ENCODE assay signal across 8 mouse cellular contexts in the genomic region with DNA sequence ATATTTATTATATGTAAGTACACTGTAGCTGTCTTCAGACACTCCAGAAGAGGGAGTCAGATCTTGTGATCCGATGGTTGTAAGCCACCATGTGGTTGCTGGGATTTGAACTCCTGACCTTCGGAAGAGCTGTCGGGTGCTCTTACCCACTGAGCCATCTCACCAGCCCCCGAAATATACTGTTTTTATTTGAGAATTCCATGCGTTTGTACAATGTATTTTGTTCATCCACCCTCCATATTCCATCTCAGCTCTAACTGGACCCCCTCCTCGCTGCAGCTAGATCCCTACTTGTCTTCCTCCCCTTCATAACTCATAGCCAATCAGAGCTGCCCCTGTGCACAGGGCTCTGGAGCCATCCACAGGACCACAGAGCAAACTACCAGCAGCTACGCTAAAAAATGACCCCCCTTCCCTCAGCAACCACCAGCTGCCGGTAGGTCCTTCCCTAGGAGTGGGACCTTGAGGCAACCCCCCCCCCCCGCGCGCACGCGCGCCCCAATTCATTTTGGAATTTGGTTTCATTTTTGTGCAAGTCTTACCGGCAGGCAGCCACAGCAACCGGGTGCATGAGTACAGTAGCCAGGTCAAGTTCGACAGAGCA. TPM values are rescaled to one million over a fixed set of nuclear protein-coding genes. Genes with fewer than 3 reads are reported as not detected.
DNase-seq lines count a peak whose midpoint lies in the region; ATAC-seq and TF ChIP-seq lines count a peak whose summit lies in the region.

No protein-coding gene starts in this region.

- no peaks in the 10 kb centered on the region for H3K27me3 ChIP-seq in cerebellum, adult 2 months (ENCODE audit: control insufficient read depth, insufficient read depth, low read length)
- H3K27me3 ChIP-seq in liver, embryonic 15.5 days: no peaks in the 10 kb centered on the region
- no peaks in the 10 kb centered on the region for H3K27me3 ChIP-seq in neural tube, embryonic 14.5 days (ENCODE audit: control insufficient read depth, insufficient read depth, low read length)

- peak overlapping the region; percentile 23 for H3K9ac ChIP-seq in liver, embryonic 15.5 days
- no peak overlapping the region for H3K9ac ChIP-seq in neural tube, embryonic 14.5 days (replicated peaks; ENCODE audit: low read depth, low read length)

- no peaks in the 10 kb centered on the region for H3K36me3 ChIP-seq in liver, embryonic 15.5 days (replicated peaks)
- H3K36me3 ChIP-seq in neural tube, embryonic 14.5 days (ENCODE audit: control insufficient read depth, insufficient read depth, low read length): peaks cover 8% of the 10 kb centered on the region

- ATAC-seq in liver, embryonic 15.5 days (ENCODE audit: insufficient read depth): peak; percentile 21
- peak; percentile 48 for ATAC-seq in neural tube, embryonic 14.5 days (ENCODE audit: low read depth)
- ATAC-seq in erythroid progenitor cell, adult 5-6 weeks (replicated peaks; ENCODE audit: low FRiP score, poor library complexity, severe bottlenecking): no peak

- peak overlapping the region; percentile 68 for H3K4me3 ChIP-seq in cerebellum, adult 2 months (replicated peaks; ENCODE audit: insufficient read depth, low read depth, low read length)
- H3K4me3 ChIP-seq in gastrocnemius, adult 2 months: peak overlapping the region; percentile 82
- H3K4me3 ChIP-seq in liver, embryonic 15.5 days (replicated peaks): peak overlapping the region; percentile 61
- peak overlapping the region; percentile 18 for H3K4me3 ChIP-seq in neural tube, embryonic 14.5 days (ENCODE audit: low read depth, low read length)

- H3K4me1 ChIP-seq in cerebellum, adult 2 months (ENCODE audit: control insufficient read depth, insufficient read depth, low read length): no peaks in the 10 kb centered on the region
- H3K4me1 ChIP-seq in liver, embryonic 15.5 days (replicated peaks): peaks cover 11% of the 10 kb centered on the region
- H3K4me1 ChIP-seq in neural tube, embryonic 14.5 days (ENCODE audit: control insufficient read depth, insufficient read depth, low read length): no peaks in the 10 kb centered on the region

- no peak for TF ChIP-seq CTCF in cerebellum, adult 2 months (IDR thresholded peaks at IDR 0.05; ENCODE audit: borderline replicate concordance, insufficient read depth, low read depth, low read length)
- TF ChIP-seq CTCF in gastrocnemius, adult 2 months (IDR thresholded peaks at IDR 0.05): no peak

- no peaks in the 10 kb centered on the region for H3K9me3 ChIP-seq in liver, embryonic 15.5 days (replicated peaks)
- H3K9me3 ChIP-seq in neural tube, embryonic 14.5 days (ENCODE audit: control insufficient read depth, low read length): no peaks in the 10 kb centered on the region

- peak overlapping the region; percentile 76 for H3K4me2 ChIP-seq in liver, embryonic 15.5 days
- H3K4me2 ChIP-seq in neural tube, embryonic 14.5 days (ENCODE audit: low read depth, low read length): peak overlapping the region; percentile 42; the same call in 1 of the 2 replicates

- no peak for TF ChIP-seq POLR2A in cerebellum, adult 2 months (IDR thresholded peaks at IDR 0.05; ENCODE audit: borderline replicate concordance, insufficient read depth, low read length)

- intact Hi-C loops in gastrocnemius, adult 2 months (cut with DNase I): loop anchor here (2.0 to 10.0 kb wide), 2 partner anchors 455 to 549 kb away; no protein-coding TSS in a partner anchor

- no peak overlapping the region for H3K27ac ChIP-seq in cerebellum, adult 2 months (ENCODE audit: insufficient read depth, low read length)
- peak overlapping the region; percentile 85 for H3K27ac ChIP-seq in gastrocnemius, adult 2 months
- H3K27ac ChIP-seq in liver, embryonic 15.5 days (replicated peaks): no peak overlapping the region
- no peak overlapping the region for H3K27ac ChIP-seq in neural tube, embryonic 14.5 days (ENCODE audit: low read depth, low read length)

- 22% methylated on average over 17 of the region's 17 CpGs for WGBS in cerebellum, adult 2 months
- WGBS in liver, embryonic 15.5 days (ENCODE audit: insufficient replicate concordance): 18% methylated on average over 17 of the region's 17 CpGs
- WGBS in neural tube, embryonic 14.5 days: 30% methylated on average over 17 of the region's 17 CpGs

- peak in 1 of 2 experiments; percentile 16 for DNase-seq in cerebellum, adult 2 months
- DNase-seq in cerebellum, postnatal 36 days: no peak
- peak; percentile 36 to 56 for DNase-seq in adrenal gland, postnatal 36 days
- peak; percentile 40 for DNase-seq in gastrocnemius, adult 2 months
- peak; percentile 62 for DNase-seq in induced T-regulatory cell, adult 2 months (ENCODE audit: low read depth)

RNA-seq across cellular contexts. Expression of gene Skil, which starts 38.7 kb away (rescaled TPM):
- polyA plus RNA-seq in cerebellum, adult 2 months (2012; rRNA removed): 14.0 and 14.5 TPM in 2 replicates
- total RNA-seq in adrenal gland, postnatal 36 days (2021): 10 to 100 TPM; 36.1 to 38.7 TPM
- 10 to 100 TPM in 1 of 2 experiments, 1 to 10 TPM in 1; 8.3 to 19.8 TPM for total RNA-seq in gastrocnemius, adult 2 months (2021)
- 4.3 TPM in 2 replicates for polyA plus RNA-seq in liver, embryonic 15.5 days (2015; fragmentation: Nextera tagmentation; extraction: Ambion mirVana)
- 38.3 and 39.7 TPM in 2 replicates for polyA plus RNA-seq in neural tube, embryonic 14.5 days (2014; fragmentation: Nextera tagmentation; extraction: Ambion mirVana)
- total RNA-seq in erythroid progenitor cell, adult 5-6 weeks (2015; ENCODE audit: low replicate concordance): 2.9 and 8.4 TPM in 2 replicates
- total RNA-seq in erythroid progenitor cell, adult 5-6 weeks (2017; ENCODE audit: low replicate concordance): 4.9 and 13.2 TPM in 2 replicates

Comparison
In these comparisons a context has a peak if more than half of its experiments do, and no peak if none do; other contexts are left out.
1. DNase-seq: peak in adrenal gland, postnatal 36 days (2 of 2), gastrocnemius, adult 2 months (single experiment) and induced T-regulatory cell, adult 2 months (single experiment); none in cerebellum, postnatal 36 days (0 of 2).
2. H3K4me3 ChIP-seq: peak in every context shown above with its lines; median percentile 82 in gastrocnemius, adult 2 months; 68 in cerebellum, adult 2 months; 61 in liver, embryonic 15.5 days; 18 in neural tube, embryonic 14.5 days.